Mouse (Mus musculus) stomach, embryonic 14.5 days (tissue): ENCODE data around the gene Mgat4c. TPM values are rescaled to one million over a fixed set of nuclear protein-coding genes. Genes with fewer than 3 reads are reported as not detected.

Source experiments
- ATAC-seq: fragments of 200-750 bp; cut with Nextera tagmentation; 2 replicates; pipeline ENCODE4 v1.8.0; 2017; ENCODE audit warnings: low read depth, moderate TSS enrichment; ENCODE audit not compliant: insufficient number of reproducible peaks, insufficient read depth, low FRiP score
- H3K27ac ChIP-seq: fragments of 300-500 bp; sonication (generic); 2 replicates; pipeline ENCODE4 v1.5.1; 2014; ENCODE audit warnings: mild to moderate bottlenecking, low read length, moderate library complexity, mixed read lengths
- H3K27me3 ChIP-seq: fragments of 300-500 bp; sonication (generic); 2 replicates; pipeline ENCODE4 v1.6.1; 2014; ENCODE audit warnings: low read length, control low read depth, mixed read lengths; ENCODE audit not compliant: control insufficient read depth, insufficient read depth
- H3K36me3 ChIP-seq: fragments of 300-500 bp; sonication (generic); 2 replicates; pipeline ENCODE4 v1.6.1; 2014; ENCODE audit warnings: mild to moderate bottlenecking, control low read depth, low read length, moderate library complexity, mixed read lengths; ENCODE audit not compliant: control insufficient read depth, insufficient read depth
- H3K4me1 ChIP-seq: fragments of 300-500 bp; sonication (generic); 2 replicates; pipeline ENCODE4 v1.6.1; 2014; ENCODE audit warnings: low read length, control low read depth, mixed read lengths; ENCODE audit not compliant: control insufficient read depth, insufficient read depth
- H3K4me2 ChIP-seq: fragments of 300-500 bp; sonication (generic); replicated peaks from 2 replicates; pipeline ENCODE4 v1.6.1; 2014; ENCODE audit warnings: low read depth, low read length, control low read depth
- H3K4me3 ChIP-seq: fragments of 300-500 bp; sonication (generic); 2 replicates; pipeline ENCODE4 v1.5.1; 2014; ENCODE audit warnings: low read depth, low read length, control low read depth
- H3K9ac ChIP-seq: fragments of 300-500 bp; sonication (generic); replicated peaks from 2 replicates; pipeline ENCODE4 v1.6.1; 2014; ENCODE audit warnings: low read depth, mild to moderate bottlenecking, control low read depth, low read length, moderate library complexity, mixed read lengths
- H3K9me3 ChIP-seq: fragments of 300-500 bp; sonication (generic); 2 replicates; pipeline ENCODE4 v1.6.1; 2016; ENCODE audit warnings: low read depth, low read length, control low read depth; ENCODE audit not compliant: control insufficient read depth
- WGBS: fragments of 180-500 bp; shearing (Covaris S2); extraction: QIAGEN DNeasy Blood & Tissue Kit; methylation state at CpG from one replicate; pipeline ENCODE4 v1.1.7; 2014; 5-methylcytosine and 5-hydroxymethylcytosine counted together
- polyA plus RNA-seq: library from polyadenylated mRNA; unstranded; fragments of >200 nt; fragmentation: Nextera tagmentation; extraction: Ambion mirVana; gene quantifications from 2 replicates; pipeline ENCODE4 v1.2.1, GENCODE M21; 2014

Gene Mgat4c
- polyA plus RNA-seq, 1 experiment from 2014 or later = 1.4 TPM

DNA sequence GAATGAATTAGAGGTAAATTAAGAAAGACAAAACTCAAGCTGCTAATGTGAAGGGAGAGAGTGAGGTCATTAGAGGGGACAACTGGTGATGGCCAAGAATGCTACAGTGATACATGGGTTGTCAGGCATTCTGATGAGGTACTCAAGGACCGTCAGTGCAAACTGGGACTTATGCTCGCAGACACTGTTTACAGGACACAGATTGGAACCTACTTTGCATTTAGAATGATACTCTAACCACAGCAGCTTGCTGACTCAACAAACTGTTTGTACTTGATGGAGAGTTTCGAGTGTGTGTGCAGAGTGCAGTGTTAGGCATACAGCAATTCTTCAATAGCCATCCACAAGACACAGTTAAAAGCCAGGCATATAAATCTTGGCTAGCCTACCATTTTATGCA is 503.4 kb downstream of the Mgat4c start:
- no peak overlapping the region for H3K9ac ChIP-seq
- no peaks in the 10 kb centered on the region for H3K4me1 ChIP-seq
- no peak overlapping the region for H3K4me2 ChIP-seq
- H3K4me3 ChIP-seq = no peak overlapping the region
- WGBS = 44% methylated on average over 3 of the region's 3 CpGs
- H3K27ac ChIP-seq = no peak overlapping the region
- no peaks in the 10 kb centered on the region for H3K27me3 ChIP-seq
- no peak for ATAC-seq
- no peaks in the 10 kb centered on the region for H3K36me3 ChIP-seq
- H3K9me3 ChIP-seq = no peaks in the 10 kb centered on the region

DNA sequence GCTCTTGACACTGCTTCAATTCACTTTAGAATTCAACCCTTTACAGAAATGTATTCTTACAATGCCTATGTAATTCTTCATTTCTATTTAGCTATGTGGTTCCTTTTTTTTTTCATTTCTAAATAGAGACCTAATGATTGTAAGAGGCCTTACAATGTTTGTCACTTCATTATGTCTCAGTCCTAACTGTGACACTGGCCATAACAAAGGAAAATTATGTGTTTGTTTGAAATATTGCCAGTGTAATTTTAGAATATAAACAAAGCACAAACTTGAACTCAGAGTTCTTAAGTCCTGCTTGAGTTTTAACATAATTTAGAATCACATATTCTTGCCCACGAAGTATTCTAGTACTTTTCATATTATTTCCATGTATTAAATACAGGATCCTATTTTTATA is 510.4 kb downstream of the Mgat4c start:
- H3K9me3 ChIP-seq = no peaks in the 10 kb centered on the region
- no peak overlapping the region for H3K4me2 ChIP-seq
- no peak overlapping the region for H3K4me3 ChIP-seq
- H3K9ac ChIP-seq = no peak overlapping the region
- H3K27me3 ChIP-seq = no peaks in the 10 kb centered on the region
- no peaks in the 10 kb centered on the region for H3K4me1 ChIP-seq
- no peak for ATAC-seq
- WGBS = 83% methylated on average over 1 of the region's 1 CpGs
- H3K27ac ChIP-seq = no peak overlapping the region
- H3K36me3 ChIP-seq = no peaks in the 10 kb centered on the region

DNA sequence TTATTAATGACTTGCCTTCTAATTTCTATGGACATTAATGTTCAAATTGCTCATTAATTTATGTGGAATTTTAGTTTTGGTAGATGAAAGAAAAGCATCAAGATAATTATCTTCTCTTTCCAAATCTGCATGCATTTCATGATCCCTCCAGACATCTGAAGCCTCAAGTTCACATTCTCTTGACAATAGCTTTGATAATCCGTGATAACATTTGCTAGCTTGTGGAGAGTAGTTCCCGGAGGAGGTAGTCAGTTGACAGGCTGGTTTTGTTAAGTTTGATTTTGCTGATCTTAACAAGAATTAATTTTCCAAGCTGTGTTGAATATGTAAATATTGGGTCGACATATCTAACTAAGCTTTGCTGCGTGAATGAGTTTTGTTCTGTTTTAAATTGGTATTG is 515.6 kb downstream of the Mgat4c start:
- H3K9ac ChIP-seq = no peak overlapping the region
- no peaks in the 10 kb centered on the region for H3K27me3 ChIP-seq
- ATAC-seq = no peak
- H3K27ac ChIP-seq = no peak overlapping the region
- no peak overlapping the region for H3K4me2 ChIP-seq
- no peaks in the 10 kb centered on the region for H3K4me1 ChIP-seq
- no peaks in the 10 kb centered on the region for H3K36me3 ChIP-seq
- no peak overlapping the region for H3K4me3 ChIP-seq
- no peaks in the 10 kb centered on the region for H3K9me3 ChIP-seq
- WGBS = 80% methylated on average over 4 of the region's 4 CpGs

DNA sequence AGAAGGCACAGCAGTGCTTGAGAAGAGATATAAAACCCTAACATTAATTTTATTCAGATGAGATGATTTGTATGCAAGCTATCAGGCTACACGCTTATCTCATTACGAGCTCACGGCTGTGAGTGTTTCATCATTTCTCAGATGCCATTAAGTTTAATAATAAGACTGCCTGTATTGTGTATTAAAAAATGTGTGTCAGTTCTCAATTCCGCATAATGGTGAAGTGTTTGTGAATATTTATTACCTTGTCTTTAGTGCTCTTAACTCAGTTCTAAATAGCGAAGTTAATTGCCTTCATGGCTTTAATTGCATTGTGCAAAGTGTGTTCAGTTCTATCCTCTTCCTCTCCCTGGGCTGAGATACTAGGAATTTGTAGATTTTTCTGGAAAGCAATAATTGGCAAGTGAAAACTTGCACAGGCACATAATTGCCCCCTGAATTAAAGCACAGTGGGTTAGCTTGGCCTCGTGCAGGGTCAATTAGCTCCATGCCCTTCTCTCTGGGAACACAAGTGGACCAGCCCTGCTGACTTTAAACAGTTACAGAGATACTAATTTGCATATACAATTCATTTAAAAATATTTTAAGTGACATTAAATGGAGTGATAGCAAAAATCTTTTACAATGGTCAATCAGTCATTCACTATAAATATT is 557.4 kb downstream of the Mgat4c start:
- H3K9me3 ChIP-seq = no peaks in the 10 kb centered on the region
- H3K27me3 ChIP-seq = no peaks in the 10 kb centered on the region
- ATAC-seq = no peak
- no peak overlapping the region for H3K4me3 ChIP-seq
- H3K4me2 ChIP-seq = no peak overlapping the region
- H3K4me1 ChIP-seq = no peaks in the 10 kb centered on the region
- no peak overlapping the region for H3K9ac ChIP-seq
- no peak overlapping the region for H3K27ac ChIP-seq
- no peaks in the 10 kb centered on the region for H3K36me3 ChIP-seq
- WGBS = 81% methylated on average over 6 of the region's 6 CpGs

DNA sequence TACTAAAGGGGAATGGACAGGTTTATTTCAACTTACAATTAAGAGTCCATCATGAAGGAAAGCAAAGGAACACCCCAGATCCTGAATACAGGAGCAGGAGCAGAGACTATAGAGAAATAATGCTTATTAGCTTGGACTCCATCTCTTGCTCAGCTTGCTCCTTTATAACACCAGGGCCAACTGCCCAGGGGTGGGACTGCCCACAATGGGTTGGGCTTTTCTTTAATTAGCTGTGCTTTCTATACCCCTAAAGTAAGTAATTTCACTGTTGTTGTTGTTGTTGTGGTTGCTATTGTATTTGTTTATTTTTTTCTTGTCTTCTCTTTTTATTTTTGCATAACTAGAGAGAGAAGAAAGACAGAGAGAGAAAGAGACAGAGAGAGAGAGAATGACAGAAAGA is 562.6 kb downstream of the Mgat4c start:
- Histone ChIP-seq H3K9ac (no peak overlapping the region), H3K27ac (no peak overlapping the region), H3K36me3 (no peaks in the 10 kb centered on the region), H3K4me3 (no peak overlapping the region), H3K4me1 (no peaks in the 10 kb centered on the region), H3K4me2 (no peak overlapping the region), H3K27me3 (no peaks in the 10 kb centered on the region), H3K9me3 (no peaks in the 10 kb centered on the region)
- ATAC-seq = no peak

DNA sequence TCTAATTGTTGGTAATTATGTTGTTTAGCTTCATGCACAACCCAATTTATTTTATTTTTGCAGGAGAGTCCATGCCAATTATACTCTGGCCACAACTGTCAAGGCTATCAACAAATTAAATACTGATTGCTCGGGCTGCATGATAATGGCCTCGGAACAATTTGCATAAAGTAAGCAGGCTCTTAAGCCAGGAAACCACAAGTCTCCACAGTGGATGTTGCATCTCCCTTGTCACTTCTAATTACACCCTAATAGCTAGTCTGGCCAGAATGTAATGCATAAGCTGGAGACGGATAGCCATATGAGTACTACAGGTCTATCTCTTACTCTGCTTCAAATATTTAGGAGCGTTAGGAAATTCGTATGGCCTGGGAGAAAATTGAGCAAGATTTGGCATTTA is 563.3 kb downstream of the Mgat4c start:
- no peak overlapping the region for H3K9ac ChIP-seq
- H3K4me1 ChIP-seq = no peaks in the 10 kb centered on the region
- no peak for ATAC-seq
- no peaks in the 10 kb centered on the region for H3K9me3 ChIP-seq
- H3K27ac ChIP-seq = no peak overlapping the region
- H3K27me3 ChIP-seq = no peaks in the 10 kb centered on the region
- no peaks in the 10 kb centered on the region for H3K36me3 ChIP-seq
- 83% methylated on average over 5 of the region's 5 CpGs for WGBS
- H3K4me3 ChIP-seq = no peak overlapping the region
- no peak overlapping the region for H3K4me2 ChIP-seq

DNA sequence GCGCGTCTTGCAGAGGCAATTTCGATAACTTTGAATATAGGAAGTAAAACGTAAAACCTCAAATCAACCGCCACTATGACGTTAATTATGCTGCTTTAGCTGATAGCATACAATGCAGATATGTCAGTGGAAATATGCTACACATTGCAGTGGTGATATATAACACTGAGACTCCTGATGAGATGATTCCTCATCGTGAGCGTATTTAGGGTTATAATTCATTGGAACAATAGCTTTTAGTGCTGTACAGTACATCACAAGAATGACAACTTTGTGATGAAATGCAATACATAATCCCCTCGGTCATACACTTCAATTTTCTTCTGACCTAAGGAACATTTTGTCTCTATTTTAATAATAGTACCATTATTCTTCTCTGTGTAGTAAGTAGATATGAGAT is 564.0 kb downstream of the Mgat4c start:
- ATAC-seq = no peak
- Histone ChIP-seq H3K4me2 (no peak overlapping the region), H3K9ac (no peak overlapping the region), H3K4me3 (no peak overlapping the region), H3K27me3 (no peaks in the 10 kb centered on the region), H3K27ac (no peak overlapping the region), H3K4me1 (no peaks in the 10 kb centered on the region), H3K36me3 (no peaks in the 10 kb centered on the region), H3K9me3 (no peaks in the 10 kb centered on the region)
- WGBS = 84% methylated on average over 9 of the region's 9 CpGs

DNA sequence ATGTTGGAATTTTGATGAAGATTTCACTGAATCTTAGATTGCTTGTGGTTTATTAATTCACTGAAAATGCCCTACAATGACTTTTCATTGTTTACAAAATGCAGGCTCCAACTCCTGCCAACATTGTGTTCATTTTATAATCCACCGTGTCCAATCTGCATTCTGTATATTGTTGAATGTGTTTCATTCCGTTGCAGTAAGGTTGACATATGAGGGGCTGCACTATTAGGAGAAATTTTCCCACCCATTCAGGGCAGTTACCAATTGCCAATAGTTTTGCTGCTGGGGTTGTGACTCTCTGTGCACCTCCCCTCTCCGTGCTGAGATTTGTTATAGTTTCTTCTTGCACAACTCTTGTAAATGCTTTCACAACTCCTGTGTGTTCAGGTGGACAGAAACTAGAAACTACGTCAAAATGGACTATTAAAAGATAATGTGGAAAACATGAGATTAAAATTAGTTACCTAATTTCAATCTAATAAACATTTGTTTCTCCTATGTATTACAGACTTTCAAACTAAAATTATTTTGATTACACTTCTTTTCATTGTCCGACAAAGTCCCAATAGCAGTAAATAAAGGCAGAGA is 627.7 kb downstream of the Mgat4c start:
- WGBS = 74% methylated on average over 5 of the region's 5 CpGs
- H3K27ac ChIP-seq = no peak overlapping the region
- no peak for ATAC-seq

More for the DNA sequence above, 627.7 kb downstream of the Mgat4c start:
- no peak overlapping the region for H3K9ac ChIP-seq
- no peaks in the 10 kb centered on the region for H3K9me3 ChIP-seq
- H3K36me3 ChIP-seq = no peaks in the 10 kb centered on the region
- no peaks in the 10 kb centered on the region for H3K4me1 ChIP-seq
- H3K4me2 ChIP-seq = no peak overlapping the region
- H3K27me3 ChIP-seq = no peaks in the 10 kb centered on the region
- H3K4me3 ChIP-seq = no peak overlapping the region
